Mouse (Mus musculus) layer of hippocampus, postnatal 10 days (tissue): ENCODE data around the gene Suclg1. TPM values are rescaled to one million over a fixed set of nuclear protein-coding genes. Genes with fewer than 3 reads are reported as not detected.

Experiments used
- DNase-seq, 2 experiments: peaks; one replicate each; pipeline ENCODE4 v3.0.0; 2021; ENCODE audit warnings: low spot score in 2 of 2
- long read RNA-seq: library from polyadenylated mRNA; stranded (forward); transcript quantifications from one replicate; pipeline ENCODE4 v2.0.0, GENCODE M21; 2023
- total RNA-seq, 2 experiments: library from RNA; stranded (reverse); gene quantifications; 2 replicates each; pipeline ENCODE4 v1.2.3; 2021

Suclg1 gene
- total RNA-seq = 100 to 1,000 TPM; 109 to 114 TPM
- long read RNA-seq, transcript Suclg1-201 (9 exons, 1,519 nt) = major isoform, 113 of 136 reads
- long read RNA-seq, partial matches to known transcripts = 18 of 136 reads
- long read RNA-seq, other reads (novel, unspliced or antisense) = 5 of 136 reads

- DNase-seq = peak; percentile 85 to 91
Observed at GRCm38 (mm10) chr6:73248237-73249048, at the start of gene Suclg1. Suclg1 (plus strand) TSS chr6:73248382.

- no peak for DNase-seq
Observed at GRCm38 (mm10) chr6:73203724-73204123, 44.5 kb upstream of the Suclg1 start.

- DNase-seq = no peak
Observed at GRCm38 (mm10) chr6:73204937-73205336, 43.2 kb upstream of the Suclg1 start.

GRCm38 (mm10) chr6:73209598-73209997, 38.6 kb upstream of the Suclg1 start:
- no peak for DNase-seq

GRCm38 (mm10) chr6:73210445-73210972, 37.7 kb upstream of the Suclg1 start:
- no peak for DNase-seq

GRCm38 (mm10) chr6:73211036-73211435, 37.1 kb upstream of the Suclg1 start:
- no peak for DNase-seq

GRCm38 (mm10) chr6:73211602-73212001, 36.6 kb upstream of the Suclg1 start:
- DNase-seq = no peak

GRCm38 (mm10) chr6:73221189-73221957, 26.8 kb upstream of the Suclg1 start, which contains the start of gene Dnah6:
Dnah6 (minus strand) TSS chr6:73221651.
- peak; percentile 84 to 90 for DNase-seq

- DNase-seq = peak; percentile 39 to 41
Observed at GRCm38 (mm10) chr6:73221958-73222735, 26.0 kb upstream of the Suclg1 start.

- peak; percentile 69 to 78 for DNase-seq
Observed at GRCm38 (mm10) chr6:73222841-73223526, 25.2 kb upstream of the Suclg1 start.

GRCm38 (mm10) chr6:73227376-73228158, 20.6 kb upstream of the Suclg1 start:
- DNase-seq = no peak

- no peak for DNase-seq
Observed at GRCm38 (mm10) chr6:73228408-73228807, 19.8 kb upstream of the Suclg1 start.

- DNase-seq = no peak
Observed at GRCm38 (mm10) chr6:73228881-73229280, 19.3 kb upstream of the Suclg1 start.

GRCm38 (mm10) chr6:73232152-73232584, 16.0 kb upstream of the Suclg1 start:
- DNase-seq = no peak

GRCm38 (mm10) chr6:73233202-73233726, 14.9 kb upstream of the Suclg1 start:
- no peak for DNase-seq

GRCm38 (mm10) chr6:73234302-73234900, 13.8 kb upstream of the Suclg1 start:
- no peak for DNase-seq

GRCm38 (mm10) chr6:73235650-73236049, 12.5 kb upstream of the Suclg1 start:
- no peak for DNase-seq

- no peak for DNase-seq
Observed at GRCm38 (mm10) chr6:73246821-73247220, 1.4 kb upstream of the Suclg1 start.

GRCm38 (mm10) chr6:73247452-73247851, 730 bp upstream of the Suclg1 start:
- no peak for DNase-seq
